Mouse (Mus musculus) brain, embryonic 14.5 days (tissue): Measurements from ENCODE around the gene Samhd1.

Source experiments
- CTCF ChIP-seq: fragments of 200-500 bp; IDR thresholded peaks from 2 replicates; pipeline ENCODE4 v1.5.1; 2012; ENCODE audit warnings: inconsistent platforms, mild to moderate bottlenecking, moderate library complexity, borderline replicate concordance; ENCODE audit not compliant: insufficient read depth, insufficient read length; ENCODE audit errors: extremely low read depth
- POLR2A ChIP-seq: fragments of 200-500 bp; IDR thresholded peaks from 2 replicates; pipeline ENCODE4 v1.6.1; 2012; ENCODE audit warnings: mild to moderate bottlenecking, inconsistent platforms, borderline replicate concordance; ENCODE audit not compliant: poor library complexity, insufficient read depth, insufficient read length, severe bottlenecking; ENCODE audit errors: extremely low read depth

GRCm38 (mm10) chr2:157108236-157108635, 26.8 kb downstream of the Samhd1 start:
- TF ChIP-seq POLR2A (no peak), CTCF (no peak)
